Mouse (Mus musculus): ENCODE measurements around the gene Bcl3. TPM values are rescaled to one million over a fixed set of nuclear protein-coding genes. Genes with fewer than 3 reads are reported as not detected.

Bcl3 gene
- total RNA-seq, 2 experiments from 2014 or later: 0.76 to 1.3 TPM

- intact Hi-C loops (cut with DNase I): no loop called here
- DNase-seq: no peak
These were observed 51.6 kb downstream of the Bcl3 start, which contains the start of gene Bcam for GRCm38 (mm10) chr7:19770984-19771391. Gene Bcam, minus strand, starts transcription at chr7:19771016.

GRCm38 (mm10) chr7:19770375-19770754, 52.2 kb downstream of the Bcl3 start:
- DNase-seq: peak; percentile 71
- intact Hi-C loops (cut with DNase I): no loop called here

- intact Hi-C loops (cut with DNase I): no loop called here
- no peak for DNase-seq
These were observed 52.9 kb downstream of the Bcl3 start for GRCm38 (mm10) chr7:19769434-19770374.

GRCm38 (mm10) chr7:19769001-19769400, 53.6 kb downstream of the Bcl3 start:
- no peak for DNase-seq
- intact Hi-C loops (cut with DNase I): no loop called here

GRCm38 (mm10) chr7:19768251-19768650, 54.3 kb downstream of the Bcl3 start:
- no peak for DNase-seq
- intact Hi-C loops (cut with DNase I): no loop called here

DNA sequence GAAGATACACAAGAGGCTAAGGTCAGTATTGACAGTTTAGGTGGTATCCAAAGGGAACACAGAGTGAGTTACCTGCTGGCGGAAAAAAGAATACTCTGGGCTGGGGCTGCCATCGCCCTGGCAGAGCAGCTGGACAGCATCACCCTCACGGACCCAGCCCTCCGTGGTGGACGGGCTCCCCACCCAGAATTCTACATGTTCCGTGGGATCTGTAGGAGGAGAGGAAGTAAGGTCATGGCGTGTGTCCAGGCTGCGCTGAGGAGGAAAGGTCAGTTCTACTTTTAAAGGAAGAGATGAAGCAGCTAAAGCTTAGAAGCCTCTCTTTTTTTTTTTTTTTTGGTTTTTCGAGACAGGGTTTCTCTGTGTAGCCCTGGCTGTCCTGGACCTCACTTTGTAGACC, 58.0 kb downstream of the Bcl3 start:
- intact Hi-C loops (cut with DNase I): no loop called here
- DNase-seq: no peak

GRCm38 (mm10) chr7:19763829-19764477, 58.6 kb downstream of the Bcl3 start:
- intact Hi-C loops (cut with DNase I): no loop called here
- no peak for DNase-seq

DNA sequence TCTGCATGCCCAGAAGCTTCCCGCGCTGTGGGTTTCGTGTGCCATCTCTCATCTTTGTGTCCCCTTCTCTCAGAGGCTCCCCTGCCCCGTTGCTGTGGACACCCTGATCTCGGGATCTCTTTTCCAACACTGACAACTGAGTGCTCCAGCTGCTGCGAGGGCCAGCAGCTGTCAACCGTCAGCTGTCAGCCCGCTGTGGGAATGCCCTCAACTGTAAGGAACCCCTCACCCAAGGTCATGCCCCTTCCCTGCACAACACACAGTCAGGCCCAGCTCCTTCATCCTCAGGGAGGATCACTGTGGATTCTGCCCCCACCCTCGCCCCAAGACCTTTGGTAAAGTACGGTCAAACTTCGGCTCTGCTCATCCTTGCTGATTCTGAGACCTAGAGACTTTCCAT, 60.3 kb downstream of the Bcl3 start:
- no peak for DNase-seq
- intact Hi-C loops (cut with DNase I): no loop called here

DNA sequence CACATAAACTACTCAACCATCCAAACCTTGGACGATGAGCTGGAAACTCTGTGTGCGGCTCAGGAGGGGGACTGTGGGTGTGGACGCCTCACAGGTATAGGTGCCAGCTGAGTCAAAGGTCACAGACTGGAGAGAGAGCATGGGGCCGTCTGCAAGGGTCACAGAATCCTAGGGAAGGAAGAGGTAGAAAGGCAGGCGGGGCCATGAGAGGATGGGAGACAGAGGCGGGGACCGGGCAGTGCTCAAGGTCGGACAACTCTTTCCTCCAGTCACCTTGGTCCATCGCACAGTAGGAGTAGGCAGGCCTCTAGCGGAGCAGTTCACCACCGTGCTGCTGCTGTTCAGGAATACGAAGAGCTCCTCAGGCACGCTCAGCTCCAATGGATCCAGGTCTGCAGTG, 62.5 kb downstream of the Bcl3 start:
- intact Hi-C loops (cut with DNase I): no loop called here
- DNase-seq: no peak

GRCm38 (mm10) chr7:19758623-19759022, 63.9 kb downstream of the Bcl3 start:
- intact Hi-C loops (cut with DNase I): no loop called here
- no peak for DNase-seq

Other genes starting within 250 kb of the Bcl3 start
- under 1 TPM; 0.22 to 0.24 TPM for gene Zfp296, start 245.5 kb downstream of the Bcl3 start, total RNA-seq (2021)
- 10 to 100 TPM; 56.0 to 58.2 TPM for gene Gemin7, start 245.2 kb downstream of the Bcl3 start, total RNA-seq (2021)
- gene Clasrp, start 218.3 kb downstream of the Bcl3 start, total RNA-seq (2021): 100 to 1,000 TPM in 1 of 2 experiments, 10 to 100 TPM in 1; 98.0 to 106 TPM
- gene Relb, start 193.3 kb downstream of the Bcl3 start, total RNA-seq (2021): 1 to 10 TPM; 5.5 to 7.5 TPM
- 100 to 1,000 TPM; 105 to 115 TPM for gene Clptm1, start 157.7 kb downstream of the Bcl3 start, total RNA-seq (2021)
- gene Apoc2, start 144.8 kb downstream of the Bcl3 start, total RNA-seq (2021): not detected
- gene Gm44805, start 141.3 kb downstream of the Bcl3 start, total RNA-seq (2021): not detected
- gene Apoc4, start 141.3 kb downstream of the Bcl3 start, total RNA-seq (2021): not detected
- gene Apoc1, start 130.1 kb downstream of the Bcl3 start, total RNA-seq (2021): 1 to 10 TPM; 2.1 to 3.6 TPM
- gene Apoe, start 123.6 kb downstream of the Bcl3 start, total RNA-seq (2021): 100 to 1,000 TPM; 576 to 662 TPM
- 100 to 1,000 TPM in 1 of 2 experiments, 10 to 100 TPM in 1; 95.8 to 104 TPM for gene Tomm40, start 107.3 kb downstream of the Bcl3 start, total RNA-seq (2021)
- gene Nectin2, start 72.3 kb downstream of the Bcl3 start, total RNA-seq (2021): 10 to 100 TPM; 35.7 to 36.4 TPM
- 1 to 10 TPM; 6.8 to 7.4 TPM for gene Bcam, start 51.8 kb downstream of the Bcl3 start, total RNA-seq (2021)
- gene Cblc, start 26.0 kb downstream of the Bcl3 start, total RNA-seq (2021): under 1 TPM in 1 of 2 experiments, not detected in 1; 0.93 TPM
- 10 to 100 TPM; 14.8 to 15.9 TPM for gene Gm19345, start 29.2 kb upstream of the Bcl3 start, total RNA-seq (2021)
- not detected for gene Ceacam16, start 38.5 kb upstream of the Bcl3 start, total RNA-seq (2021)
- gene Ceacam19, start 65.2 kb upstream of the Bcl3 start, total RNA-seq (2021): not detected
- 10 to 100 TPM; 14.6 to 18.8 TPM for gene Pvr, start 98.4 kb upstream of the Bcl3 start, total RNA-seq (2021)
- gene Igsf23, start 128.0 kb upstream of the Bcl3 start, total RNA-seq (2021): not detected
- gene Ceacam20, start 142.6 kb upstream of the Bcl3 start, total RNA-seq (2021): not detected
- not detected for gene Nlrp9b, start 168.7 kb upstream of the Bcl3 start, total RNA-seq (2021)

Data from left cerebral cortex, postnatal 4 days (tissue).